Mouse (Mus musculus): ENCODE data around the gene Grhl3. TPM values are rescaled to one million over a fixed set of nuclear protein-coding genes. Genes with fewer than 3 reads are reported as not detected.
"Not testable (repeated sequence)": the region's sequence is repeated elsewhere in the genome, so short reads cannot be mapped to it uniquely, and the experiment has no call there.

Grhl3 gene
- total RNA-seq (2021), result not detected
- long read RNA-seq, experiment 1, partial matches to known transcripts, result 0 of 1 reads
- long read RNA-seq, experiment 1, other reads (novel, unspliced or antisense), result 1 of 1 reads
- long read RNA-seq, experiment 2, result 0 reads

GRCm38 (mm10) chr4:135573251-135573808, at the start of gene Grhl3:
Gene Grhl3, minus strand, starts transcription at chr4:135573630.
- peak in 1 of 2 experiments; percentile 33 for DNase-seq
- intact Hi-C loops (cut with DNase I), result loop anchor here (5.0 kb wide), 1 partner anchor 94 kb away; no protein-coding TSS in a partner anchor

- intact Hi-C loops (cut with DNase I), result no loop called here
- DNase-seq, result no peak
Observed at GRCm38 (mm10) chr4:135622290-135622689, 48.9 kb upstream of the Grhl3 start.

GRCm38 (mm10) chr4:135620461-135620860, 47.0 kb upstream of the Grhl3 start:
- intact Hi-C loops (cut with DNase I), result no loop called here
- no peak for DNase-seq

- intact Hi-C loops (cut with DNase I), result no loop called here
- no peak for DNase-seq
Observed at GRCm38 (mm10) chr4:135617783-135618470, 44.5 kb upstream of the Grhl3 start.

DNA sequence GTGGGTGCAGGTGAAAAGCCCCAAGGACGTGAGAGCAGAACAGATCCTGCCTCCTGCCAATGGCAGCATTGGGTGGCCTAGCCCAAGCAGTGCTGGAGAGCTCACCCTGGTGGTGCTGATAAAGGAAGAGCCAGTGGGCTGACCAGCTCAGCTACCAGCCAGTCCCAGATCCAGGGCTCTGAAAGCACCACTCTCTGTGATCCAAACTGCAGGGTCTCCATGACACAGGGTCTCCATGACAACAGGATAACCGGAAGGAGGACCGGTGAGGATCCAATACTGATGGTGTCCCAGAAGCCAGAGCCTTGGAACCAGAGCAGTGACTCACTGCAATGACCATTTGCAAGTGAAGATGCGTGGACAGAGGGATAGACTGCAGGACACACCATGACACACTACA, 43.6 kb upstream of the Grhl3 start:
- intact Hi-C loops (cut with DNase I), result no loop called here
- DNase-seq, result no peak

- intact Hi-C loops (cut with DNase I), result not testable (repeated sequence)
Observed at GRCm38 (mm10) chr4:135615307-135615706, 41.9 kb upstream of the Grhl3 start.

DNA sequence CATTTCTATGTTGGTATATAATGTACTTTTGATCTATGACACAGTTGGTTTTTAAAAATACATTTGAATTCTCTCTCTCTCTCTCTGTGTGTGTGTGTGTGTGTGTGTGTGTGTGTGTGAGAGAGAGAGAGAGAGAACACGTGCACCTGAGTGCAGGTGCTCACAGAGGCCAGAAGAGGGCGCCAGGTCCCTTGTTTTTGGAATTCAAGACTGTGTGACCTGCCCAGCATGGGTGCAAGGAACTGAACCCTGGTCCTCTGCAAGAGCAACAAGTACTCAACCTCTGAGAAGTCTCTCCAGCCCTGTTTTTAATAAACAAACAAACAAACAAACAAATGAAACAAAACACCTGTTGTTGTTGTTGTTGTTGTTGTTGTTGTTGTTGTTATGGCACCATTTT, 36.6 kb upstream of the Grhl3 start:
- DNase-seq, result no peak
- intact Hi-C loops (cut with DNase I), result no loop called here

More at GRCm38 (mm10) chr4:135615307-135615706, 41.9 kb upstream of the Grhl3 start:
- not testable (repeated sequence) for DNase-seq

DNA sequence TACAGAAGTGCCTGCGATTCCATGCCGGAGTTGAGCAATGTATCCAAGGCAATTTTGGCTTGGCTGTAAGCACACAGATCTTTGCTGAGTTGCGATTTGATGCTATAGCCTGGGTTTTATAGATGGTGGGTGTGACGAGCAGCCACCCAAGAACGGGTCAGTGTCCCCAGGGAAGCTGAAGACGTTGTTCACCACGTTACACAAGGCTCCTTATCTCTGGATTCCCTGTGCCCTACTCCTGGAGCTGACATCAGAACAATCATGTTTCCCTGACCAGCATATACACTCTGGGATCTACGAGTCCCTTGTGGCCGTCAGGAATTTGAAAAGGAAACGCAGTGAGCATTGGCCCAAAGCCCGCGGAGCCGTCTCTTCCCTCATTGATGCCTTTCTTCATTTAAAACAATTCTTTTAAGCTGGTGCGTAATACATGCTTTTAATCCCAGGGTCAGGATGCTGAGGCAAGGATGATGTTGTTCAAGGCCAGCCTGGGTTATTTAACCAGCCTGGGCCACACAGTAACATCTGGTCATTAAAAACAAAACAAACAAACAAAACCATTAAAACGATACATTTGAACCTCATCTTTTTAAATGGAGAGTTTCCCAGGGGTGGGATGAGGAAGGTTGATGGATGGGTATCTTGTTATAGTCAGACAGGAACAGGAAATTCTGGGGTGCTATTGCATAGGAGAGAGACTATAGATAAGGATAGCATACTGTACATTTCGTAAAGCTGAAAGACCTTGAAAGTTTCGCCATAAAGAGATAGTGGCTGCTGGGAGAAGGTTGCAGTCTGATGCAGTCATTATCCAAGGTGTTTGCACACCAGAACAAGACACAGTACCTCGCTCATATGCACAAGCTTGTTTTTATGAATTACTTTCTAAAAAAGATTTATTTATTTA, 34.8 kb upstream of the Grhl3 start:
- no peak for DNase-seq
- intact Hi-C loops (cut with DNase I), result no loop called here

- intact Hi-C loops (cut with DNase I), result no loop called here
- DNase-seq, result no peak
Observed at GRCm38 (mm10) chr4:135606271-135606670, 32.8 kb upstream of the Grhl3 start.

DNA sequence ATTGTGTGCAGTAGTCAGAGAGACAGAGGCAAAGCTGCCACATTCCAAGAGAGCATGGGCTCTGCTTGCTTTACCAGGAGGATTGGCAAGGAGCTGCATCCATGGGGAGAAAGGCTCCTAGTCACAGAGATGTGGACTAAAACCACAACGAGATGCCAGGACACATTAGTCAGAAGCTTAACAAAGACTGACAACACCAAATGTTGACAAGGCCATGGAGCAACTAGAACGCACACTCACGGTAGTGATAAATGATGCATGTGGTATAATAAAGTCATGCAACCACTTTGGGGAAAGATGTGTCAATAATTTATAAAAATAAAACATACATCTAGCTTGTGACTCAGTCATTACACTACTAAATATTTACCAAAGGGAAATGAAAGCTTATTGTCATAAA, 28.1 kb upstream of the Grhl3 start:
- intact Hi-C loops (cut with DNase I), result no loop called here
- DNase-seq, result no peak

DNA sequence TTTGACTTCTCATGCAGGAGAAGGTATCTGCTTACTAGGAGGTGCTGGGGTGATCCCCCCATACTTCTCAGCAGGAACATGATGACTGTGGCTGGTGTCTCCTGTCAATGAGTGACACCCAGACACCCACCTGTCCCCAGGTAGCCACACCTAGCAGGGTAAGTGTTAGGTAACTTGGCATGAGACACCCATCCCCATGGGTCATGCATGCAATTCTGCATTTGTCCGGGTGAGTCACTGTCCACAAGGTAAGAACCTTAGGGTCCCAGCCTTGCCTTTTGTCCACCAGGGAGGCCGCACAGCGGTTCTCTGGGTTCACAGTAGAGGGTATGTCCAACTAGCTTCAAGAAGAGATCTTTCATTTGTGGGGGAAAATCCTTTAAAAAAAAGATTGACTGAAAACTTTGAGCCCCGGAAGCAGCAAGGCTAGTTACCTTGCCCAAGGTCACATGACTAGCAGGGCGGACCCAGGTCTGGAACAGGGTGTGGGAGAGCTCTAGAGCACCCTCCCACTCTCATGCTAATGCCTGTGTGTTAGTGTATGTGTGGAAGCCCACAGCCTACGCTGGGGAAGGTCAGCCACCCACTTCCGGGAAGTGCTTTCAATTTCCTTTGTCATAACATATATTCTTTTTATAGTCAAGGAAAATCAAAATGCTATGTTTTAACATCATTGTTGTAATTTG, 26.2 kb upstream of the Grhl3 start:
- no peak for DNase-seq
- intact Hi-C loops (cut with DNase I), result no loop called here

DNA sequence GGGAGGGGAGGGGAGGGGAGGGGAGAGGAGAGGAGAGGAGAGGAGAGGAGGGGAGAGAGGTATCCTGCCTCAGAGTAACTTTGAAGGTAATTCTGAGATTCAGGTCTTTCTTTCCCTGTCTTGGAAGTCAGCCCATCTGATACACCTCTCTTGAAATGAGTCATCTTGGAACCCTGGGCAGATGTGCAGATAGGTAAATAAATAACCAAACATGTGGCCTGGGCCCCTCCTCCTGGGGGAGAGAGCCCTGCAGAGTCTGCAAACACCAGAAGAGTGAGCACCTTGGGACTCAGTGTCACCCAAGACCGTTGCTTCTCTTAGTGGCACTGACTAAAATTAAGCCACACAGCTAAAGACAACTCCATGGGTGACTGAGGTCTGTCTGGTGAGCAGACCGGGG, 25.6 kb upstream of the Grhl3 start:
- DNase-seq, result no peak
- intact Hi-C loops (cut with DNase I), result no loop called here

- DNase-seq, result no peak
- intact Hi-C loops (cut with DNase I), result no loop called here
Observed at GRCm38 (mm10) chr4:135597571-135597970, 24.1 kb upstream of the Grhl3 start.

DNA sequence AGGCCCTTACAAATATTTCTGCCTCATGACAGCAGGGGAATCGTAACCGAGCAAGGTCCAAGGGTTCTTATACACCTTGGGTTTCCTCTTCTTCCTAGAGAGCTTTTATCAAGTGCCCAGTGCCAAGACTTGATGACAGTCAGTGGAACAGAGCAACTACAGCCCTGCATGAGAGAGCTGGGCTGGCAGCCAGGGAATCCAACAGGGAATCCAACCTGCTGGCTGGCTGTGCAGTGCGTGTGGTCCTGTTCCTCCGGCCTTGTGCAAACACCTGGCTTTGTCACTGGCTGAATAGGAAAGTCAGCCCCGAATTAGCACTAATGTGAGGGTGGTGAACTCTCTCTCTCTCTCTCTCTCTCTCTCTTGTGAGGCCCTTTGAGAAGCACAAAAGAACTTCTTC, 22.5 kb upstream of the Grhl3 start:
- intact Hi-C loops (cut with DNase I), result no loop called here
- peak; percentile 41 to 51 for DNase-seq

DNA sequence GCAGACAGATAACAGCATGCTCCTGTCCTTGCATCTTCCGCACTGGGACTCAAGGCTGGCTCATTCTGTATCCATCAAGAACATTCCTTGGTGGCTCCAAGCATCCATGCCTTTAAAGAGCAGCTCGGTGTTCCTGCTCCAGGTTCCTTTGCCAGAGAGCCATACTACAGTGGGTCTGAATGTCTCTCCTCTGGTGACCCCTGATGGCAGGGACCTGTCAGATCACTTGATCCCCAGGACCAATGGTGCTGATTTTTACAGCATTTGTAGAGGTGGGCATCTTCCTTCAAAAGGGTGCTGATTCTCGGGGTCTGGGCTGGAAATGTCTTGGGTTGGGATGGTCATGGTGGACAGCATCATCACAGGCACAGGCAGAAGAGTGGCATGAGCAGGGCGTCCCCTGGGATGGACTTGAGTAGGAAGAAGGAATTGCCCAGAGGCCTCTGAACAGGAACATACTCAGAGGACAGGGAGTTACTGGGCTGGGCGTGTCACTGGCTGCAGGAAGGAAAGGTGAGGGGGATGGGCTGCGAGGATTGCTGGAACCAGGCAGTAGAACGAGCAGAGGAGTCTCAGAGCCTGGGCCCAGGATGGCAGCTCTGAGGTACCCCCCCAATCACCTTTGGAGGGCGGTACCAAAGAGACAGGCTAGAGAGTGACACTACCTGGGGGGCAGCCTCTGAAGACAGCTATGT, 18.3 kb upstream of the Grhl3 start:
- DNase-seq, result no peak
- intact Hi-C loops (cut with DNase I), result loop anchor here (5.0 kb wide), 1 partner anchor 74 kb away; no protein-coding TSS in a partner anchor

GRCm38 (mm10) chr4:135591086-135591485, 17.7 kb upstream of the Grhl3 start:
- no peak for DNase-seq
- intact Hi-C loops (cut with DNase I), result loop anchor here (5.0 kb wide), 1 partner anchor 74 kb away; no protein-coding TSS in a partner anchor

- DNase-seq, result no peak
- intact Hi-C loops (cut with DNase I), result no loop called here
Observed at GRCm38 (mm10) chr4:135584838-135585237, 11.4 kb upstream of the Grhl3 start.

DNA sequence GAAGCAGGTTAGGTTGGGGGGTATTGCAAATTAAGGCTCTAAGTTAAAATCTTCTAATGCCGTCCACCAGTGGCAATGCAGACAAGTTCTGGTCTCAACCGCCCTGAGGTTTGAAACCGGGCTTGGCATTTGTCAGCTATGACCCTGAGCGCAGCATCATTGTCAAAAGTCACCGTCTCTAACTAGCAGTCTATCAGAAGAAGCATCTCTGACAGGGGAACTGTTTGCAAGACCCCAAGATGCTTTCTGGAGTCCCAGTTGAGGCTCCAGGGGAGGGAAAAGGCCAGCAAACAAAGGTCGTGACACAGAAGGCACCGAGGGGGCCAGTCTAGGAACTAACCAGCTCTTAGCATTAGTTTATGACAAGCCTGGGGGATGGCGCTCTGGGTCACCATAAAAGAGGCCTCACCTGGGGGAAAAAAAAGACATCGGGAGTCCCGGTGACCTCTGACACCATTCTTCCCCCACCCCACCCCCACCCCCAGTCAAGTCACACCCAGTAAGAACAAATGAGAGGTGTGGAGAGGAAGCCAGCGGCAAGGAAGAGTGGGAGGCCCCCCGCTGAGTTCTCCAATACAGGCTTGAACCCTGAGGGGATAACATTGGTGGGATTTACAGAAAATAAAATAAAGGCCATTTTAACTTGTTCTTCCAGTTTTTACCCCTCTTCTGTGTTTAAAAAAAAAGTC, 7.9 kb upstream of the Grhl3 start:
- no peak for DNase-seq
- intact Hi-C loops (cut with DNase I), result no loop called here

- intact Hi-C loops (cut with DNase I), result no loop called here
Observed at GRCm38 (mm10) chr4:135579695-135580094, 6.3 kb upstream of the Grhl3 start.

More at GRCm38 (mm10) chr4:135579695-135580094, 6.3 kb upstream of the Grhl3 start:
- DNase-seq, result no peak
